Mouse (Mus musculus) forebrain, embryonic 11.5 days (tissue): ENCODE measurements around the gene Arhgap8. TPM values are rescaled to one million over a fixed set of nuclear protein-coding genes. Genes with fewer than 3 reads are reported as not detected.
"Not testable (repeated sequence)": the region's sequence is repeated elsewhere in the genome, so short reads cannot be mapped to it uniquely, and the experiment has no call there.

Experiments used
- ATAC-seq: fragments of 200-750 bp; cut with Nextera tagmentation; replicated peaks from 2 replicates; pipeline ENCODE4 v1.8.0; 2017; ENCODE audit warnings: moderate TSS enrichment; ENCODE audit not compliant: low FRiP score
- DNase-seq: peaks from one replicate; pipeline ENCODE4 v3.0.0-alpha.2; 2017; ENCODE audit warnings: low spot score
- H3K27ac ChIP-seq: fragments of 300-500 bp; sonication (generic); 2 replicates; pipeline ENCODE4 v1.5.1; 2014; ENCODE audit warnings: low read depth, low read length
- H3K27me3 ChIP-seq: fragments of 300-500 bp; sonication (generic); 2 replicates; pipeline ENCODE4 v1.6.1; 2014; ENCODE audit warnings: mild to moderate bottlenecking, low read length, mixed read lengths; ENCODE audit not compliant: control insufficient read depth, insufficient read depth
- H3K36me3 ChIP-seq: fragments of 300-500 bp; sonication (generic); 2 replicates; pipeline ENCODE4 v1.6.1; 2014; ENCODE audit warnings: mild to moderate bottlenecking, low read length, moderate library complexity, mixed read lengths; ENCODE audit not compliant: control insufficient read depth, insufficient read depth
- H3K4me1 ChIP-seq: fragments of 300-500 bp; sonication (generic); replicated peaks from 2 replicates; pipeline ENCODE4 v1.6.1; 2014; ENCODE audit warnings: low read length, mixed read lengths; ENCODE audit not compliant: control insufficient read depth, insufficient read depth
- H3K4me2 ChIP-seq: fragments of 300-500 bp; sonication (generic); 2 replicates; pipeline ENCODE4 v1.6.1; 2014; ENCODE audit warnings: low read depth, mild to moderate bottlenecking, low read length, moderate library complexity, mixed read lengths; ENCODE audit not compliant: severe bottlenecking
- H3K4me3 ChIP-seq: fragments of 300-500 bp; sonication (generic); 2 replicates; pipeline ENCODE4 v1.5.1; 2014; ENCODE audit warnings: low read depth, low read length
- H3K9ac ChIP-seq: fragments of 300-500 bp; sonication (generic); 2 replicates; pipeline ENCODE4 v1.6.1; 2014; ENCODE audit warnings: low read length
- H3K9me3 ChIP-seq: fragments of 300-500 bp; sonication (generic); 2 replicates; pipeline ENCODE4 v1.6.1; 2016; ENCODE audit warnings: low read length, mixed read lengths; ENCODE audit not compliant: control insufficient read depth
- WGBS: fragments of 180-500 bp; shearing (Covaris S2); extraction: QIAGEN DNeasy Blood & Tissue Kit; methylation state at CpG from one replicate; pipeline ENCODE4 v1.1.7; 2014; 5-methylcytosine and 5-hydroxymethylcytosine counted together
- polyA plus RNA-seq: library from polyadenylated mRNA; unstranded; fragments of >200 nt; fragmentation: Nextera tagmentation; extraction: Ambion mirVana; gene quantifications from 2 replicates; pipeline ENCODE4 v1.2.1, GENCODE M21; 2014

The Arhgap8 gene
- polyA plus RNA-seq, 1 experiment from 2014 or later, result 1.1 TPM

DNA sequence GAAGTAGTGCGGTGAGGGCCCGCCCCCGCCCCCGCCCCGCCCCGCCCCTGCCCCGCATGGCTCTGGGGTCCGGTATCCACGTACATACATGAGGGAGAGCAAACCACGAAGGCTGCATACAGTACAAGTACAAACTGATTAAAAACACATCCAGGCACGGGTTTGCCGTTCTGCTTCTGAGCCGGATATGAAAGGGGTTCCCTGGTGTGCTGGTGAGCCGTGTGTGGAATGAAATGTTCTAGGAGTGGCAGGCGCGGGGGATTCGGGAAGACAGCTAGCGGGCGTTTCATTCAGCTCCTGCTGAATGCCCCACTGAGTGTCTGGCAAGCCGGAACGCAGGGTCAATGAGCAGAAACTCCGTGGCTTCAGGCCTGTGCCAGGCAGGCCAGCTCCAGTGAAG lies 36.6 kb downstream of the Arhgap8 start:
- peak; percentile 68 for DNase-seq
- Histone ChIP-seq H3K4me3 (peak overlapping the region; percentile 28), H3K9me3 (no peaks in the 10 kb centered on the region), H3K27ac (no peak overlapping the region), H3K27me3 (peaks cover 3% of the 10 kb centered on the region; the same call in 1 of the 2 replicates), H3K4me1 (peaks cover 11% of the 10 kb centered on the region; the same call in 1 of the 2 replicates), H3K9ac (peak overlapping the region; percentile 38), H3K36me3 (no peaks in the 10 kb centered on the region), H3K4me2 (peak overlapping the region; percentile 64)
- no peak for ATAC-seq
- WGBS, result 1% methylated on average over 22 of the region's 22 CpGs

DNA sequence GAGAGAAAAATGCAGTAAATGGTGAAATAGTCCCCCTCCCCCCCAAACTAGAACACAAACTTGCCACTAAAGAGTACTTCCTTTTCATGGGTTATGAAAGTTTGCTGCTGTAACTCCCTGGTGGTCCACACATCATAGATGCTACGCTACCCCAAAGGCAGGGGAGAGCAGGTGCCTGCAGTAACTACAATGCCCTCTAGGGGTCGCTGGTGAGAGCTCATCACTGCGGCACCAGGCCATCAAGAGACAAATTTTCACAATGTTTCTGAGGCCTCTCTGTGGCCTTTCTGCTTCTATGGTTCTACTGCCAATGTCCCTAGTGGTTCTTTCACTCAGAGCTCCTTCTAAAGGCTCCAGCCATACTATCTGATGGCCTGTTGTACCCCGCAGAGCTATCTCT lies 38.6 kb downstream of the Arhgap8 start:
- Histone ChIP-seq H3K4me2 (no peak overlapping the region), H3K27ac (no peak overlapping the region), H3K36me3 (no peaks in the 10 kb centered on the region), H3K9me3 (no peaks in the 10 kb centered on the region), H3K27me3 (peaks cover 3% of the 10 kb centered on the region; the same call in 1 of the 2 replicates), H3K4me1 (peaks cover 11% of the 10 kb centered on the region; the same call in 1 of the 2 replicates), H3K9ac (no peak overlapping the region), H3K4me3 (no peak overlapping the region)
- DNase-seq, result peak; percentile 85
- 27% methylated on average over 4 of the region's 4 CpGs for WGBS
- ATAC-seq, result no peak

DNA sequence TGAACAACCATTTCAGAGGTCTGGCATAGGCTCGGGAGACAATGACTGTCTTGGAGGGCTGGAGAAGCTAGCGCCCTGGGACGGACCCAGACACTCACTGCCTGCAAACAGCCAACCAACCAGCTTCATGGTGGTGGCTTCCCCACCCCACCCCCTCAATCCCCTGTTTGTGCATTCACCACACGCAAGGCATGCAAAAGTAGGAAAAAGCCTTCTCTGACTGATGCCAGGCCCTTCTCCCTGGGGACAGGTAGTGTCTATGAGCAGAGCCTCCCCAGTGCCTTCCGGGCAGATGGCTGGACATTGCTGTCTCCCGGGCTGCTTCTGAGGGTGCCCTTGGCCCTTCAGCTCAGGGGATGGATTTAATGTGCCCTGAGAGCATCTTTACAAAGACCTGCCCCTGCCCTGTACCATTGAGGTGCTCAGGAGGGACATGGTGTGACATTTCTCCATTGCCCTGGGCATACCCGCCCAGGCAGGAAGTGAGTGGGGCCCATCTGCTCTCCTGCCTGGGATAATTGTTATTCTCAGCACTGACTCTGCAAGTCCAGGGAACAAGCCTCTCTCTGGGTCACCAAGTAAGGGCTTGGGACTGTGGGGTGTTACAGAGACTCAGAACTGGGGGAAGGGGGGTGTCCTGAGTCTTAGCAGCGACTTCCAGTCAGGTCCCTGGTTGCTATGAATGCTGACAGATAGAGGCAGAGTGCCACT lies 43.0 kb downstream of the Arhgap8 start:
- ATAC-seq, result no peak
- H3K9ac ChIP-seq, result no peak overlapping the region
- no peak for DNase-seq

GRCm38 (mm10) chr15:84763423-84763812 lies 43.6 kb downstream of the Arhgap8 start:
- ATAC-seq (no peak), DNase-seq (no peak)
- Histone ChIP-seq H3K36me3 (no peaks in the 10 kb centered on the region), H3K4me2 (no peak overlapping the region), H3K9ac (no peak overlapping the region), H3K4me1 (no peaks in the 10 kb centered on the region), H3K27me3 (no peaks in the 10 kb centered on the region), H3K9me3 (no peaks in the 10 kb centered on the region), H3K27ac (no peak overlapping the region), H3K4me3 (no peak overlapping the region)
- 31% methylated on average over 7 of the region's 7 CpGs for WGBS

More for the DNA sequence above, 43.0 kb downstream of the Arhgap8 start:
- H3K4me1 ChIP-seq, result no peaks in the 10 kb centered on the region
- no peak overlapping the region for H3K27ac ChIP-seq
- 75% methylated on average over 8 of the region's 8 CpGs for WGBS
- no peaks in the 10 kb centered on the region for H3K36me3 ChIP-seq
- no peaks in the 10 kb centered on the region for H3K27me3 ChIP-seq
- no peaks in the 10 kb centered on the region for H3K9me3 ChIP-seq
- no peak overlapping the region for H3K4me3 ChIP-seq
- H3K4me2 ChIP-seq, result no peak overlapping the region

DNA sequence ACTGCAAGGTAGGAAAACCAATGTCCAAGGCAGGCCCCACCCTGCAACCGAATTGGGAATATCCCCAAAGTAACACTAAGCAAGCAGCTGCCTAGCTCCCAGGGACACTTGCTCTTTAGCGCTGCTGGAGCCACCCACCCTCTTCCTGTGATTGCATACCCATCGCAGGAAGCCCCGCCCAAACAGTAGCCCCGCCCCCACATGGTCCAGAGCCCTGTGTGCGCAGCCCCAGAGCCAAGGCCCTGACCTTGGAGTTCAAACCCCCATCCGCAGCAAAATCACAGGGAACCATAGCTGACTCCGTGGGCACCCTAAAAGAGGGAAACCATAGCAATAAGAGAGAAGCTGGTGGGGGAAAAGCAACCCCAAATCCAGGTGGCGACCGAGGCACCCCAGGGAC lies 46.8 kb downstream of the Arhgap8 start:
- ATAC-seq (no peak), DNase-seq (no peak)
- Histone ChIP-seq H3K27me3 (no peaks in the 10 kb centered on the region), H3K27ac (no peak overlapping the region), H3K4me1 (no peaks in the 10 kb centered on the region), H3K4me3 (no peak overlapping the region), H3K9me3 (no peaks in the 10 kb centered on the region), H3K36me3 (no peaks in the 10 kb centered on the region), H3K9ac (no peak overlapping the region), H3K4me2 (no peak overlapping the region)
- WGBS, result 40% methylated on average over 10 of the region's 10 CpGs

DNA sequence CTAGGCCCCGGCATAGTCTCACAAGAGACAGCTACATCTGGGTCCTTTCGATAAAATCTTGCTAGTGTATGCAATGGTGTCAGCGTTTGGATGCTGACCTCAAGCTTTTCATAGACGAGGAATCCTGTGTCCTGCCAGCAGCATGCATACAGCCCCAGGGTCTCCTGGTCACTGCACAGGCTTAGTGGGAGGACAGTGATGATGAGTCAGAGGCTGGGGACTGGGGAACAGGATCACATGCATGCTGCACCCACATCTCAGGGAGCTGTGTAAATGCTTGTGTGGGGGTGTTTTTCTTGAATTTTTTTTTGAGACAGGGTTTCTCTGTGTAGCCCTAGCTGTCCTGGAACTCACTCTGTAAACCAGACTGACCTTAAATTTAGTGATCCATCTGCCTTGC lies 48.7 kb downstream of the Arhgap8 start:
- WGBS, result 82% methylated on average over 3 of the region's 4 CpGs
- not testable (repeated sequence) for H3K4me1 ChIP-seq, H3K4me2 ChIP-seq, H3K4me3 ChIP-seq, H3K9me3 ChIP-seq, H3K36me3 ChIP-seq, H3K27ac ChIP-seq, H3K9ac ChIP-seq, H3K27me3 ChIP-seq, DNase-seq, ATAC-seq

DNA sequence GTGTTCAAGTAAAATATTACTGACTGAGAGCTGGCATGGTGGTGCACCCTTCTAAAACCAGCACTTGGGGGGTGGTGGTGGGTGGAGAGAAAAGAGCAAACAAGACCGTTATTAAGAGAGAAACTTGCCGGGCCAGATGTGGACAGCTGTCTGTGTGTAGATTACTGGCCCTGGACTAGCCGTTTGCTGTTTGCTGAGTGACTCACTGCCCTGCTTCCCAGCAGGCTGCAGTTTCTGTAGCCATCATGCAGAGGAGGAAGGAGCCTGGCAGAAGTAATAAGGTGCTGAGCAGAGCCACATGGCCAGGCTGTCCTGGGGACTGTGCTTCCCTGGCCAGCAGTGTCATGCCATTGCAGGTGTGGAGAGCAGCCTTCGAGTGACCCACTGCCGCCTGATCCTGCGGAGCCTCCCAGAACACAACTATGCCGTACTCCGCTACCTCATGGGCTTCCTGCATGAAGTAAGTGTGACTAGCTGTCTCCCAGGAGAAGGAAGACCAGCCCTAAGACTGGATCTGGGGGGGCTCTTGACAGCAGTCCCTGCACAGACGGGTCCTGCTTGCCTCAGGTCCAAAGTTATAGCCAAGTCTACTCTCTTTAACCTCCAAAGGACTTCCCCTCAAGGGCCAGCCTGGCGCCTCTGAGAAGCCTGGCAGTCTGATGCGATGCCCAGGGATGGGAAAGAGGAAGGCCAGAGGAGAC lies 49.9 kb downstream of the Arhgap8 start:
- 86% methylated on average over 11 of the region's 11 CpGs for WGBS
- ATAC-seq, result no peak
- Histone ChIP-seq H3K4me1 (no peaks in the 10 kb centered on the region; the same call in 1 of the 2 replicates), H3K27ac (no peak overlapping the region), H3K4me2 (no peak overlapping the region), H3K9ac (no peak overlapping the region), H3K36me3 (no peaks in the 10 kb centered on the region), H3K4me3 (no peak overlapping the region), H3K27me3 (no peaks in the 10 kb centered on the region), H3K9me3 (no peaks in the 10 kb centered on the region)
- DNase-seq, result no peak

DNA sequence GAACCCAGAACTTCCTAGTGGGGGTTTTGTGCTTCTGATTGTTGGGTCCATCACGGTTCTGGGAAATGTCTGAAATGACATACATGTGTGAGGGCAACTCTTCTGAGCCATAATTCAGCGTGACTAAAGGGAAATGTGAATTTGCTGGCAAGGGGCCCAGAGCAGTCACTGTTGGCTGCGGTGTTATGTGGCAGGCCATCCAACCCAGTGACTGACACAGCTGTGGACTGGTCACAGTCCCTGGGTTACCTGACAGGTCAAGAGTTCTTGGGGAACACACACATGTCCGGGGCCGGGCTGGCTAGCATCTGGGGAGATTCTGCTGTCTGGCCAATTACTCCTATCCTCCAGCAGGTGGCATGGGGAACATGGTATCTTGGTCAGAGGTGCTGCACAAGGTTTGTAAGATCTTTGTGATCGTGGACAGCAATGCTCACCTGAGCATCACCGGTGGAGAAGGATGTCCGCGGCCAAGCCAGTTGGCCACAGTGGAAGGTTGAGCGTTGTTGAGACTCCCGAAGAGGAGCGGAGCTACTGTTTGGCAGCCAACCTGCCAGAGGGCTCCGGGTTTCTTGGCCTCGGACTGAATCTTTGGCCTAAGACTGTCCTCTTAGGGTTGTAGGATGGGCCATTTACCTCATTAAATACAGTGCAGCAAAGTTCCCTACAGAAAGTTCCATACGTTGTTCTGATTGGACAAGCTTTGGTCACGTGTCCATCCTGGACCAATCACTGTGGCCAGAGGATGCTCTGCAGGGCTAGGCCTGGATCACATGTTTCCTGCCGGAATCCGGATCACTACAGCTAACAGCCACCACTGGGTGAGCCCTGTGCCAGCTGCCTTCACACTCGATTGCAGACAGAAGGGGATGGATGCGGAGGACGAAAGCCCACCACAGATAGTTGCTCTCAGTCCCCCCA lies 52.6 kb downstream of the Arhgap8 start:
- H3K9ac ChIP-seq, result no peak overlapping the region
- H3K36me3 ChIP-seq, result no peaks in the 10 kb centered on the region
- no peaks in the 10 kb centered on the region for H3K27me3 ChIP-seq
- 87% methylated on average over 21 of the region's 21 CpGs for WGBS
- ATAC-seq (0 out of 2 replicates have a peak, but pooled peaks have one; percentile 15), DNase-seq (no peak)
- no peaks in the 10 kb centered on the region for H3K9me3 ChIP-seq
- no peak overlapping the region for H3K4me3 ChIP-seq
- peaks cover 4% of the 10 kb centered on the region; the same call in 1 of the 2 replicates for H3K4me1 ChIP-seq
- no peak overlapping the region for H3K27ac ChIP-seq
- no peak overlapping the region for H3K4me2 ChIP-seq
